Mouse (Mus musculus) midbrain, embryonic 12.5 days (tissue): ENCODE results near the gene 1700014D04Rik. TPM values are rescaled to one million over a fixed set of nuclear protein-coding genes. Genes with fewer than 3 reads are reported as not detected.
"Not testable (repeated sequence)": the region's sequence is repeated elsewhere in the genome, so short reads cannot be mapped to it uniquely, and the experiment has no call there.

ENCODE experiments used
- ATAC-seq: fragments of 200-750 bp; cut with Nextera tagmentation; 2 replicates; pipeline ENCODE4 v1.8.0; 2017; ENCODE audit warnings: low read depth, moderate TSS enrichment, moderate library complexity; ENCODE audit not compliant: low FRiP score
- H3K27ac ChIP-seq: fragments of 300-500 bp; sonication (generic); replicated peaks from 2 replicates; pipeline ENCODE4 v1.5.1; 2016; ENCODE audit warnings: mild to moderate bottlenecking
- H3K27me3 ChIP-seq: fragments of 300-500 bp; sonication (generic); 2 replicates; pipeline ENCODE4 v1.6.1; 2016; ENCODE audit warnings: mild to moderate bottlenecking
- H3K36me3 ChIP-seq: fragments of 300-500 bp; sonication (generic); 2 replicates; pipeline ENCODE4 v1.6.1; 2016
- H3K4me1 ChIP-seq: fragments of 300-500 bp; sonication (generic); 2 replicates; pipeline ENCODE4 v1.6.1; 2016
- H3K4me2 ChIP-seq: fragments of 300-500 bp; sonication (generic); replicated peaks from 2 replicates; pipeline ENCODE4 v1.6.1; 2016; ENCODE audit warnings: mild to moderate bottlenecking, moderate library complexity
- H3K4me3 ChIP-seq: fragments of 300-500 bp; sonication (generic); 2 replicates; pipeline ENCODE4 v1.5.1; 2016; ENCODE audit warnings: mild to moderate bottlenecking
- H3K9ac ChIP-seq: fragments of 300-500 bp; sonication (generic); replicated peaks from 2 replicates; pipeline ENCODE4 v1.6.1; 2016; ENCODE audit warnings: mild to moderate bottlenecking, moderate library complexity
- H3K9me3 ChIP-seq: fragments of 300-500 bp; sonication (generic); 2 replicates; pipeline ENCODE4 v1.6.1; 2016; ENCODE audit warnings: mild to moderate bottlenecking
- WGBS: fragments of 180-500 bp; shearing (Covaris S2); methylation state at CpG from one replicate; pipeline ENCODE4 v1.1.7; 2016; 5-methylcytosine and 5-hydroxymethylcytosine counted together
- polyA plus RNA-seq: library from polyadenylated mRNA; unstranded; fragments of >200 nt; fragmentation: Nextera tagmentation; extraction: Ambion mirVana; gene quantifications from 2 replicates; pipeline ENCODE4 v1.2.1, GENCODE M21; 2016

1700014D04Rik gene
- 0.20 TPM in 1 of 2 replicates, not detected in the other for polyA plus RNA-seq

- Histone ChIP-seq H3K36me3 (no peaks in the 10 kb centered on the region), H3K27ac (no peak within 1 kb of the TSS), H3K27me3 (no peaks in the 10 kb centered on the region), H3K4me2 (no peak within 1 kb of the TSS), H3K4me1 (no peaks in the 10 kb centered on the region), H3K9ac (0 out of 2 replicates have a peak within 1 kb of the TSS, but pooled peaks have one; percentile 31), H3K9me3 (no peaks in the 10 kb centered on the region), H3K4me3 (no peak within 1 kb of the TSS)
- WGBS: 86% methylated on average over 9 of the region's 9 CpGs
- ATAC-seq: no peak
Observed at GRCm38 (mm10) chr13:59746711-59747110, at the start of gene 1700014D04Rik. Gene 1700014D04Rik (minus strand): TSS chr13:59746752.

GRCm38 (mm10) chr13:59795807-59796465 is 49.4 kb upstream of the 1700014D04Rik start:
- H3K4me1 ChIP-seq: no peaks in the 10 kb centered on the region
- peaks cover 96% of the 10 kb centered on the region for H3K36me3 ChIP-seq
- H3K4me2 ChIP-seq: no peak overlapping the region
- no peaks in the 10 kb centered on the region for H3K27me3 ChIP-seq
- no peak overlapping the region for H3K4me3 ChIP-seq
- H3K9ac ChIP-seq: no peak overlapping the region
- ATAC-seq: no peak
- no peaks in the 10 kb centered on the region for H3K9me3 ChIP-seq
- no peak overlapping the region for H3K27ac ChIP-seq
- WGBS: 90% methylated on average over 6 of the region's 6 CpGs

- no peak overlapping the region for H3K9ac ChIP-seq
- ATAC-seq: no peak
- no peaks in the 10 kb centered on the region for H3K27me3 ChIP-seq
- H3K4me1 ChIP-seq: no peaks in the 10 kb centered on the region
- no peaks in the 10 kb centered on the region for H3K9me3 ChIP-seq
- H3K4me3 ChIP-seq: no peak overlapping the region
- peaks cover 96% of the 10 kb centered on the region for H3K36me3 ChIP-seq
- H3K4me2 ChIP-seq: no peak overlapping the region
- H3K27ac ChIP-seq: no peak overlapping the region
- WGBS: 93% methylated on average over 1 of the region's 1 CpGs
Observed at GRCm38 (mm10) chr13:59794786-59795185, 48.2 kb upstream of the 1700014D04Rik start.

- H3K4me3 ChIP-seq: no peak within 1 kb of the TSS
- H3K4me2 ChIP-seq: no peak within 1 kb of the TSS
- 87% methylated on average over 7 of the region's 7 CpGs for WGBS
- no peaks in the 10 kb centered on the region for H3K9me3 ChIP-seq
- no peaks in the 10 kb centered on the region for H3K4me1 ChIP-seq
- peaks cover 95% of the 10 kb centered on the region for H3K36me3 ChIP-seq
- H3K27me3 ChIP-seq: no peaks in the 10 kb centered on the region
- no peak within 1 kb of the TSS for H3K9ac ChIP-seq
- no peak within 1 kb of the TSS for H3K27ac ChIP-seq
- no peak for ATAC-seq
Observed at GRCm38 (mm10) chr13:59782145-59782544, 35.6 kb upstream of the 1700014D04Rik start, which contains the start of gene Gm49354. Gene Gm49354 (minus strand): TSS chr13:59782245.

- not testable (repeated sequence) for H3K9ac ChIP-seq, H3K27me3 ChIP-seq, H3K4me2 ChIP-seq, H3K4me3 ChIP-seq, ATAC-seq, H3K9me3 ChIP-seq, H3K27ac ChIP-seq, H3K4me1 ChIP-seq
- peaks cover 95% of the 10 kb centered on the region for H3K36me3 ChIP-seq
- 94% methylated on average over 1 of the region's 1 CpGs for WGBS
Observed at GRCm38 (mm10) chr13:59779744-59780264, 33.3 kb upstream of the 1700014D04Rik start.

- Histone ChIP-seq H3K4me1 (no peaks in the 10 kb centered on the region), H3K9me3 (no peaks in the 10 kb centered on the region), H3K9ac (no peak overlapping the region), H3K4me3 (no peak overlapping the region), H3K4me2 (no peak overlapping the region), H3K27ac (no peak overlapping the region), H3K27me3 (no peaks in the 10 kb centered on the region), H3K36me3 (peaks cover 91% of the 10 kb centered on the region)
- no peak for ATAC-seq
- 90% methylated on average over 4 of the region's 4 CpGs for WGBS
Observed at GRCm38 (mm10) chr13:59779213-59779612, 32.7 kb upstream of the 1700014D04Rik start.

GRCm38 (mm10) chr13:59775168-59775567 is 28.6 kb upstream of the 1700014D04Rik start:
- no peak overlapping the region for H3K27ac ChIP-seq
- H3K9ac ChIP-seq: no peak overlapping the region
- 97% methylated on average over 3 of the region's 3 CpGs for WGBS
- no peak overlapping the region for H3K4me3 ChIP-seq
- H3K36me3 ChIP-seq: peaks cover 65% of the 10 kb centered on the region
- H3K9me3 ChIP-seq: no peaks in the 10 kb centered on the region
- H3K27me3 ChIP-seq: no peaks in the 10 kb centered on the region
- no peak for ATAC-seq
- H3K4me1 ChIP-seq: peaks cover 6% of the 10 kb centered on the region
- no peak overlapping the region for H3K4me2 ChIP-seq

GRCm38 (mm10) chr13:59771257-59771656 is 24.7 kb upstream of the 1700014D04Rik start:
- Histone ChIP-seq H3K9ac (peak overlapping the region; percentile 69; the same call in 1 of the 2 replicates), H3K4me3 (no peak overlapping the region), H3K9me3 (no peaks in the 10 kb centered on the region), H3K4me2 (peak overlapping the region; percentile 79; the same call in 1 of the 2 replicates), H3K4me1 (peaks cover 32% of the 10 kb centered on the region), H3K36me3 (peaks cover 31% of the 10 kb centered on the region), H3K27ac (peak overlapping the region; percentile 97), H3K27me3 (no peaks in the 10 kb centered on the region)
- 73% methylated on average over 9 of the region's 9 CpGs for WGBS
- no peak for ATAC-seq

- peaks cover 36% of the 10 kb centered on the region for H3K4me1 ChIP-seq
- peak overlapping the region; percentile 79 for H3K4me2 ChIP-seq
- H3K9ac ChIP-seq: peak overlapping the region; percentile 69; the same call in 1 of the 2 replicates
- H3K9me3 ChIP-seq: no peaks in the 10 kb centered on the region
- peak overlapping the region; percentile 97 for H3K27ac ChIP-seq
- ATAC-seq: no peak
- H3K27me3 ChIP-seq: no peaks in the 10 kb centered on the region
- 74% methylated on average over 9 of the region's 9 CpGs for WGBS
- H3K4me3 ChIP-seq: peak overlapping the region; percentile 85
- peaks cover 26% of the 10 kb centered on the region for H3K36me3 ChIP-seq
Observed at GRCm38 (mm10) chr13:59770847-59771246, 24.3 kb upstream of the 1700014D04Rik start.

GRCm38 (mm10) chr13:59770164-59770562 is 23.6 kb upstream of the 1700014D04Rik start:
- Histone ChIP-seq H3K4me1 (peaks cover 37% of the 10 kb centered on the region), H3K4me2 (peak overlapping the region; percentile 79), H3K27ac (peak overlapping the region; percentile 97), H3K9me3 (no peaks in the 10 kb centered on the region), H3K9ac (peak overlapping the region; percentile 69), H3K27me3 (no peaks in the 10 kb centered on the region), H3K4me3 (peak overlapping the region; percentile 85), H3K36me3 (peaks cover 20% of the 10 kb centered on the region)
- ATAC-seq: peak; percentile 87
- under 1% methylated on average over 28 of the region's 28 CpGs for WGBS

- no peaks in the 10 kb centered on the region for H3K27me3 ChIP-seq
- under 1% methylated on average over 91 of the region's 91 CpGs for WGBS
- H3K27ac ChIP-seq: peak within 1 kb of the TSS; percentile 97
- no peaks in the 10 kb centered on the region for H3K9me3 ChIP-seq
- H3K9ac ChIP-seq: peak within 1 kb of the TSS; percentile 83
- H3K4me3 ChIP-seq: peak within 1 kb of the TSS; percentile 85
- peaks cover 37% of the 10 kb centered on the region for H3K4me1 ChIP-seq
- ATAC-seq: peak; percentile 99
- peak within 1 kb of the TSS; percentile 79 for H3K4me2 ChIP-seq
- peaks cover 14% of the 10 kb centered on the region; the same call in 1 of the 2 replicates for H3K36me3 ChIP-seq
Observed at GRCm38 (mm10) chr13:59769296-59770163, 23.0 kb upstream of the 1700014D04Rik start, which contains the start of gene Isca1. Gene Isca1 (minus strand): TSS chr13:59769810.
